In the genomic region with DNA sequence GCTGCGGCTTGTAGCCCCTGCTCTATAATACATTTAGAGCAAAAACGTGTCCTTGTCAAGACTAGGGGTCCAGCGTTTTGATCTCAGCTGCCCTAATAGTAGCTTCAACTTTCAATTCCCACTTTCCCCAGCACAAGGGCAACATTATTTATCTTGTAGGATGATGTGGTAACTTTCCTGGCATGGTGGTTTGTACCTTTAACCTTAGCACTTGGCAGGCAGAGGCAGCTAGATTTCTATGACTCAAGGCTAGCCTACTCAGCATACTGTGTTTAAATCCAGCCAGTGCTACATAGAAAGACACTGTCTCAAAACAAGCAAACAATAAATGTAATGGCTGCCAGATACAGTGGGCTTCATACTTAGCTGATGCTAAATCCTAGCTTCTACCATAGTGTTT, we compare ENCODE assay signal across 29 mouse cellular contexts. TPM values are rescaled to one million over a fixed set of nuclear protein-coding genes. Genes with fewer than 3 reads are reported as not detected.
"Had no signal": no experiment of that assay in that cellular context is flagged by ENCODE, and none has a peak within 500 bp of the region (broad histone marks: within the 10 kb centered on the region; RNA-seq: fewer than 3 reads in every experiment).

No protein-coding gene starts in this region.

- DNase-seq: kidney, postnatal 25 days; layer of hippocampus, adult 9-11 months; liver; liver, postnatal 0 days; lung, embryonic 14.5 days; lung, postnatal 36 days; retina, postnatal 1 day; right cerebral cortex, postnatal 25 days; spleen, adult 18-20 months; thymus, postnatal 25 days had no signal

RNA-seq across cellular contexts. Expression of a gene that starts 10.3 kb away (rescaled TPM):
- total RNA-seq: layer of hippocampus, adult 2 months; layer of hippocampus, postnatal 25 days; left cerebral cortex, adult 18-20 months; left cerebral cortex, postnatal 25 days; monocyte, adult 5-6 weeks; neutrophil, adult 5-6 weeks had no signal
- polyA plus RNA-seq: kidney, embryonic 14.5 days; kidney, postnatal 0 days; large intestine, adult 2 months; limb, embryonic 10.5 days; limb, embryonic 13.5 days; liver, embryonic 14.5 days; liver, postnatal 0 days; lung, embryonic 14.5 days; lung, postnatal 0 days; midbrain, embryonic 10.5 days; midbrain, embryonic 13.5 days; midbrain, embryonic 16.5 days; myocyte; neural tube, embryonic 13.5 days; stomach, embryonic 15.5 days had no signal
